Mouse (Mus musculus): Measurements from ENCODE around the gene Nup54. TPM values are rescaled to one million over a fixed set of nuclear protein-coding genes. Genes with fewer than 3 reads are reported as not detected.
A peak's percentile ranks its signal among the peaks of the same experiment; 100 is the strongest.

Gene Nup54
- polyA plus RNA-seq, 1 experiment, result 44.3 TPM

GRCm38 (mm10) chr5:92383747-92384146 lies 51.3 kb downstream of the Nup54 start:
- Histone ChIP-seq H3K4me1 (ENCODE audit: control insufficient read depth, insufficient read depth, low read length) (0 out of 2 replicates have a peak, but pooled peaks cover 3% of the 10 kb centered on the region), H3K27ac (ENCODE audit: insufficient read depth, low read length) (no peak overlapping the region), H3K4me3 (ENCODE audit: insufficient read depth, low read length) (no peak overlapping the region)
- TF ChIP-seq POLR2A (IDR thresholded peaks at IDR 0.05; ENCODE audit: low read depth, low read length) (no peak), CTCF (IDR thresholded peaks at IDR 0.05; ENCODE audit: borderline replicate concordance, insufficient read depth, low read length) (no peak)

GRCm38 (mm10) chr5:92382349-92382679 lies 52.7 kb downstream of the Nup54 start:
- TF ChIP-seq CTCF (IDR thresholded peaks at IDR 0.05; ENCODE audit: borderline replicate concordance, insufficient read depth, low read length) (no peak), POLR2A (IDR thresholded peaks at IDR 0.05; ENCODE audit: low read depth, low read length) (no peak)
- no peak overlapping the region for H3K27ac ChIP-seq (ENCODE audit: insufficient read depth, low read length)
- 0 out of 2 replicates have a peak, but pooled peaks cover 3% of the 10 kb centered on the region for H3K4me1 ChIP-seq (ENCODE audit: control insufficient read depth, insufficient read depth, low read length)
- no peak overlapping the region for H3K4me3 ChIP-seq (ENCODE audit: insufficient read depth, low read length)

- no peak overlapping the region for H3K4me3 ChIP-seq (ENCODE audit: insufficient read depth, low read length)
- H3K4me1 ChIP-seq (ENCODE audit: control insufficient read depth, insufficient read depth, low read length), result peaks cover 8% of the 10 kb centered on the region
- TF ChIP-seq POLR2A (IDR thresholded peaks at IDR 0.05; ENCODE audit: low read depth, low read length), result no peak
- TF ChIP-seq CTCF (IDR thresholded peaks at IDR 0.05; ENCODE audit: borderline replicate concordance, insufficient read depth, low read length), result peak; percentile 39; the same call in 1 of the 2 replicates
- H3K27ac ChIP-seq (ENCODE audit: insufficient read depth, low read length), result no peak overlapping the region
Observed at GRCm38 (mm10) chr5:92381550-92382348, 53.3 kb downstream of the Nup54 start.

- H3K27ac ChIP-seq (ENCODE audit: insufficient read depth, low read length), result no peak overlapping the region
- TF ChIP-seq CTCF (IDR thresholded peaks at IDR 0.05; ENCODE audit: borderline replicate concordance, insufficient read depth, low read length) (no peak), POLR2A (IDR thresholded peaks at IDR 0.05; ENCODE audit: low read depth, low read length) (no peak)
Observed at GRCm38 (mm10) chr5:92376795-92377405, 58.1 kb downstream of the Nup54 start.

GRCm38 (mm10) chr5:92375368-92375767 lies 59.7 kb downstream of the Nup54 start:
- H3K4me1 ChIP-seq (ENCODE audit: control insufficient read depth, insufficient read depth, low read length), result peaks cover 11% of the 10 kb centered on the region
- no peak for TF ChIP-seq POLR2A (IDR thresholded peaks at IDR 0.05; ENCODE audit: low read depth, low read length)
- TF ChIP-seq CTCF (IDR thresholded peaks at IDR 0.05; ENCODE audit: borderline replicate concordance, insufficient read depth, low read length), result no peak
- no peak overlapping the region for H3K4me3 ChIP-seq (ENCODE audit: insufficient read depth, low read length)
- no peak overlapping the region for H3K27ac ChIP-seq (ENCODE audit: insufficient read depth, low read length)

More at GRCm38 (mm10) chr5:92376795-92377405, 58.1 kb downstream of the Nup54 start:
- H3K4me3 ChIP-seq (ENCODE audit: insufficient read depth, low read length), result no peak overlapping the region
- peaks cover 11% of the 10 kb centered on the region for H3K4me1 ChIP-seq (ENCODE audit: control insufficient read depth, insufficient read depth, low read length)

GRCm38 (mm10) chr5:92374721-92375142 lies 60.3 kb downstream of the Nup54 start:
- TF ChIP-seq POLR2A (IDR thresholded peaks at IDR 0.05; ENCODE audit: low read depth, low read length) (no peak), CTCF (IDR thresholded peaks at IDR 0.05; ENCODE audit: borderline replicate concordance, insufficient read depth, low read length) (no peak)
- H3K27ac ChIP-seq (ENCODE audit: insufficient read depth, low read length), result no peak overlapping the region
- peaks cover 11% of the 10 kb centered on the region for H3K4me1 ChIP-seq (ENCODE audit: control insufficient read depth, insufficient read depth, low read length)
- no peak overlapping the region for H3K4me3 ChIP-seq (ENCODE audit: insufficient read depth, low read length)

GRCm38 (mm10) chr5:92372605-92373004 lies 62.4 kb downstream of the Nup54 start:
- Histone ChIP-seq H3K4me1 (ENCODE audit: control insufficient read depth, insufficient read depth, low read length) (peaks cover 22% of the 10 kb centered on the region), H3K27ac (ENCODE audit: insufficient read depth, low read length) (no peak overlapping the region), H3K4me3 (ENCODE audit: insufficient read depth, low read length) (no peak overlapping the region)
- TF ChIP-seq POLR2A (IDR thresholded peaks at IDR 0.05; ENCODE audit: low read depth, low read length), result no peak
- no peak for TF ChIP-seq CTCF (IDR thresholded peaks at IDR 0.05; ENCODE audit: borderline replicate concordance, insufficient read depth, low read length)

GRCm38 (mm10) chr5:92371361-92371976 lies 63.5 kb downstream of the Nup54 start:
- H3K27ac ChIP-seq (ENCODE audit: insufficient read depth, low read length), result no peak overlapping the region

GRCm38 (mm10) chr5:92370891-92371290 lies 64.1 kb downstream of the Nup54 start:
- Histone ChIP-seq H3K27ac (ENCODE audit: insufficient read depth, low read length) (no peak overlapping the region), H3K4me1 (ENCODE audit: control insufficient read depth, insufficient read depth, low read length) (peaks cover 16% of the 10 kb centered on the region), H3K4me3 (ENCODE audit: insufficient read depth, low read length) (no peak overlapping the region)
- TF ChIP-seq POLR2A (IDR thresholded peaks at IDR 0.05; ENCODE audit: low read depth, low read length) (no peak), CTCF (IDR thresholded peaks at IDR 0.05; ENCODE audit: borderline replicate concordance, insufficient read depth, low read length) (no peak)

More at GRCm38 (mm10) chr5:92371361-92371976, 63.5 kb downstream of the Nup54 start:
- H3K4me3 ChIP-seq (ENCODE audit: insufficient read depth, low read length), result no peak overlapping the region
- TF ChIP-seq CTCF (IDR thresholded peaks at IDR 0.05; ENCODE audit: borderline replicate concordance, insufficient read depth, low read length) (no peak), POLR2A (IDR thresholded peaks at IDR 0.05; ENCODE audit: low read depth, low read length) (no peak)
- peaks cover 16% of the 10 kb centered on the region for H3K4me1 ChIP-seq (ENCODE audit: control insufficient read depth, insufficient read depth, low read length)
